Mouse (Mus musculus): ENCODE measurements around the gene Zfp281.

Zfp281 gene

DNA sequence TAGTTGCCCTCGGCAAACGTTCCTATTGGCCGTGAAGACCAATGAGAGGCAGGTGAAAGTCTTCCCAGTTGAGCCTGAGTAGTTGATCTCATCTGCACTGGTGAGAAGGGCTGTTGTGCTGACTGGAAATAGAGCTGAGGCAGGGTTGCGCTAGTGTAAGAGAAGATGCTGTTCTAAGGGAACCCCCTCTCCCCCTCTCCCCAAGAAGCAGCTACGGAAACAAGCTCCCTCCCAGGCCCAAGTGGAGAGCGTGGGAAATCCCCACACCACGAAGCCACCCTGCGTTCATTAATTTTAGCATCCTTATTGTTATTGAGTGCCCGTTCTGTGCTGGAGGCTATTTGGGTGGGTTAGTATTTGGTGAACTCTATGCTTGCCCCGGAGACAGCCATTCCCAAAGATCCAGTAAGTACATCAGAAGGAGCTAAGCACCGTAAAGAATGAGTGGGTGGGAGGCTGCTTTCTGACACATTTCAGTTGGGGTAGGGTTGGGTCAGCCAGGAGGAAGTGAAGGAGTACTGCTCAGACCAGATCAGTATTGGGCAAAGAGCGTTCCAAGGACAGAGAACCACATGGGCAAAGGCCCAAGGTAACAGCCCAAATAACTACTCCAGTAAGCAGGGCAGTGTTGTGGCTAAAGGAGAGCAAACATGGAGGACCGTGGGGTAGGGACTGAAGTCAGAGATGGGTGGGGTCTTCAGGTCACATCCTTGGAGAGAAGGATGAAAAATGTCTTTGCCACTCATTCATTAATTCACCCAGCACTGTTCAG lies 33.9 kb downstream of the Zfp281 start:
- DNase-seq (ENCODE audit: low spot score): no peak

DNA sequence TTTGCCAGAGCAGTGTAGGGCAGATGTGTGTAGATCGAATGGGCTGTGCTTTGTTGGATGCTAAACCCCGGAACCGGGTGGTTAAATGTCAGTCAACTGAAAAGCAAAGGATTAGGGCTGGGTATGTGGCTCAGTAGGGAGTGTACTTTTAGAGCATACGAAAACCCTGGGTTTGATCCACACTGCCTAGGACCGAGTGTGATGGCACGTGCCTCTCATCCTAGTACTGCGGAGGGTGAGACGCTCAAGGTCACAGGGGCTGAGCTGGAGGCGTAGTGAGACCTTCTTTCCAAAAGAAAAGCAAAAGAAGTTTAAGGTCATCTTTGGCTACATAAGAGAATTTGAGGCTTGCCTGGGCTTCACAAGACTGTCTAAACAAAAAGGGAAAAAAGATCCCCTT lies 34.6 kb downstream of the Zfp281 start:
- no peak for DNase-seq (ENCODE audit: low spot score)

DNA sequence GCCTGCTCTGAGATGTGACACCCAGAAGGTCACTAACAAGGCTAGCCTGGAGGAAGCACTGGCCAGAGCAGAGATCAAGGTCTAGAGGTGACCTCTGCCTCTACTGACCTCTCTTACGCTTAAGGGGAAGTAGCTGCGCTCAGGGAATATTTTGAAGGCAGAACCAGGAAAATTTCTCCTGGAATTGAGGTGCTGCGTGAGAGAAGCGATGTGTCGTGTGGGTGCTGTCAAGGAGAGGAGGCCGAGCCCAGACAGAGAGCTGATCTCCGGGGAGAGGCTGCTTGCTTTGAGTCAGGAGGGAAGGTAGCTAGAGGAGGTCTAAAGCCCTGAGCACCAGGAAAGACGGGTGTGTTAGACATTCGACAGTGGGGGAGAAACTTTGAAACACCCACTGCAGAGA lies 35.2 kb downstream of the Zfp281 start:
- no peak for DNase-seq (ENCODE audit: low spot score)

DNA sequence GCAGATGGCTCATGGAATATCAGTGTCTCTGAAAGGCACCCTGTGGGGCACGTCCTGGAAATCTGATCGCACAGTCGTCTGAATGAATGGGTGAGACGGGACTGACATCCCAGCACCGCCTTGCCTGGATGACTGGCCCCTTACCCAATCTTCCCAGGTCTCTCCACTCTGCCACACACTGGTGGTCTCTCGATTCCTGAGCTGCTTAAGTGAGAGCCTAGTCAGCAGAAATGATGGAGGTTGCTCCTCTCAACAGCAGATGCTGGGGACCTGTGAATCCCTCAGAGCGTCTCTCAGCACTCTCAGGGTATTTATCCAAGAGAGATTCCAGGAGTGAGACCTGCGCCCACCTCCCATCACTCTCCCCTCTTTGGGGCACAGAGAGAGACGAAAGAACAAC lies 36.8 kb downstream of the Zfp281 start:
- peak; percentile 32 for DNase-seq (ENCODE audit: low spot score)

DNA sequence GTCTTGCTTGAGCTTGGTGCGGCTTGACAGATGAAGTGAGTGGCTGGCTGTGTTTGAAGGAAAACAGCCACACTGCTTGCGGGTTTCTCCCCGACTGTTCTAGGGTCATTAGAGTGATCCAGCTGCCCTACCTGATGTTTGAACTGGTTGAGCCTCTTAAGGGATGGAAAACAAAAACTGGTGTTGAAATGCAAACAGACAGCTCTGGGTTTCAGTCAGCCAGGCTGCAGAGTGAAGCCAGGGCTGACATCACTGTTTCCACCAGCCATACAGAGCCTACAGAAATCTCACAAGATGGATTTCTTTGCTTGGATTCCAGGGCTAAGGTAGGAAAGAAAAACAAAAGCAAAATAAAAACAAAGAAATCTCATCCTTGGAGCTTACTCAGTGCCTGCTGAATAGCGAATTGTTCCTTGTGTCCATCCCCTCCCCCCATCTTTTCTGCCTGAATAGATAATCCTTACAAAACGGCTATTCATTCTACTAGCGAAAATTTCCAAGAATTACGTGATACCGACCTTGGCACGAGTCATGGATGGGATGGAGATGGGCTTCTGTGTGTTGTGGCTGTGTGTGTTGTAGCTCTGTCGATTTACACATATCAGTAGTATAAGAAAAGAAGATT lies 37.4 kb downstream of the Zfp281 start:
- DNase-seq (ENCODE audit: low spot score): peak; percentile 67

DNA sequence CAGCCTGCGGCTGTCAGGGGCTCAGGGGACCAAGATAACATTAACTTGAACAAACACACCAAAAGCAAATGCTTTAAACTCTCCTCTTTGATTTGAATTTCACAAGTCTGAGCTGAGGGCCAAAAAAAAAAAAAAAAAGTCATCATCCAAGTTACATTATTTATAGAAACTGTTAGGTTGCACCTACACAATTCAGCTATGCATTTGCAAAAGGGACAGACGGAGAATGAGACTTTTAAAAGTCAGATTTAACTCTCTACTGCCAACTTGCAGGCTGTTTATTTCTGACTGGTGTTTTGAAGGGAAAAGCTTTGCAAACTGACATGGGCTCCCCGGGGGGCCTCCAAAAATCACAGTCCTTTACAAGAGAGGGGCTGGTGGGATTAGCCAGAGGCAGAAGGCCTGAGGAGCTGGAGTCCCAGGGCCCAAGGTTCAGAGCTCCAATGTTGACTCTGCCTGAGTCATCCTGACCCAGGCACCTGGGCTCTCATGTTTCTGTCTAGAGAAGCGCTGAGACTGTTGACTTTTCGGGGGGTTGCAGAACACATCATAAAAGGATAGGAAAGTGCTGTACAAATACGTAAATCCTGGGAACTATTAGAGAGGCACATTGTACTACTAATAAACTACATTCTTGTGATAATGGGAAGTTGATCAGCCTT lies 40.4 kb downstream of the Zfp281 start:
- DNase-seq (ENCODE audit: low spot score): no peak

DNA sequence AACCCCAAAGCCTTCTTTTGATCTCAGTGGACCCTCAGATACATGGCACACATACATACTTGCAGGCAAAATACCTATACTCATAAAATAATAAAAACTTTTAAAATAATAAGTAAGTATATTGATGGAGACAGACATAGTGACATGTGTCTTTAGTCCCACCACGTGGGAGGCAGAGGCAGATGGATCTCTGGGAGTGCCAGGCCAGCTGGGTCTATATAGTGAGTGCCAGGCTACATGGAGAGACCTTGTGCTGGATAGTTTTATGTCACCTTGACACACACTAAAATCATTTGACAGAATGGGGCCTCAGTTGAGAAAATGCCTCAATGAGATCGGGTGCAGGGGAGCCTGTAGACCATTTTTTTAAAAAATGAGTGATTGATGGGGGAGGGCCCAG lies 41.8 kb downstream of the Zfp281 start:
- no peak for DNase-seq (ENCODE audit: low spot score)

DNA sequence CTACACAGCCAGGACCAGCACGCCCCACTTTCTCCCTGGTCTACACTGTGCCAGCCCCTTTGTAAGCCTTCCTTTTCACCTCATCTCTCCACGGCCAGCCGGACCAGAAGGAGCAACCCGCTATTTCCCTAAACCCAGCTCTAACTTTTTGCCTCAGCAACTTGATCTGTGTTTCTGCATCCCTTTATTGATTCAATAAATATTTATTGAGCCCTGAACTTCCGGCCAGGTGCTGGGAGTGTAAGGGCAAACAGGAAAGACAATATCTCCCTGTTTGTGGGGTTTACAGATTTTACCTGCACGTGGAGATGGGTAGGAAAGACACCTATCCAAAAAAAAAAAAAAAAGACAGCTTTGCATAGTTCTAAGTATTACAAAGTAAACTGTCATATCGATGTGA lies 45.2 kb downstream of the Zfp281 start:
- no peak for DNase-seq (ENCODE audit: low spot score)

DNA sequence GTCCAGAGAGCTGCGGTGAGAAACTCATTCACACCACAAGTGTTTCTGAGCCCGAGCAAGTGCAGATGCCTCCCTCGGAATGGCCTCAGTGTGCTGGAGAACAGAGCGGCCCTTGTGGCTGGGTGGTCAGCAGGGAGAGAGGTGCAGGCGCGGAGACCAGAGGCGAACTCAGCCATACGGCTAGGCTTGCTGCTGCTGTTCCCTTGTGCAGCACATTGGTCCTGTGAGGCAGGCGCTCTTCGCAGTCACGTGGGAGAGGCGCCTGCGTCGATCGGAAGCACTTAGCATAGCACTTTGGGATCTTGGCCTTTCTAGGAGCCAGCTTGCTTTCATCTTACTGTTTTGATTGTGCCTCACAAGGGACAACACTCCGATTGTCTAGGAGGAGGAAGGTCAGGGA lies 45.7 kb downstream of the Zfp281 start:
- no peak for DNase-seq (ENCODE audit: low spot score)

DNA sequence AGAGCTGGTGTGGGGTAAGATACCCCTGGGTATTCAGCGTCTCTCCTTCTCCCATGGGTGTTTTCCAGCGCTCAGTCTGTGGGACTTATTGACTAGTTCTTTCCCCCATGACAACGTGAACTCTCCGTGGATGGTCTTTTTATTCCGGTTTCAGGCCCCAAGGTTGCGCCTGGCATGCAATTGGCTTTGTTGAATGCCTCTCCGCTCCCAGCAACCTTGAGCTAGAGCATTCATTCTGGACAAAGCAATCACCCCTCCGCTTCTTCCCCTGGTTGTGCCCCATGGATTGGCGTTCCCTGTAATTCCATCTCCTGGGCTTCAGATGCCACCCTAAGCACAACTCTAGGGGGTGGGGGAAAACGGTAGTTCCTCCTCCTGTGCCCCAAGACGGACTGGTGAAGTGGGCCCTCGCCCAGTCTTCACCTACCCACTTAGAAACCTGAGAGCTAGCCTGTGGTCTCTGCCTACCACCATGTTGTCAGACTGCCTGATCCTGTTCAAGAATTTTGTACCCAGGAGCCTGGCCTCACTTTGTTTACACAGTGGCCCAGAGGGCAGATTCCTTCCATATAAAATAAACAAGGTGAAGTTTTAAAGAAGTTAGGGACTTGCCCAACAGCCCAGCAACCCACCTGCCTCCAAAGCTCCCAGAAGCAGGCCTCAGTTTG lies 47.2 kb downstream of the Zfp281 start:
- DNase-seq (ENCODE audit: low spot score): no peak

DNA sequence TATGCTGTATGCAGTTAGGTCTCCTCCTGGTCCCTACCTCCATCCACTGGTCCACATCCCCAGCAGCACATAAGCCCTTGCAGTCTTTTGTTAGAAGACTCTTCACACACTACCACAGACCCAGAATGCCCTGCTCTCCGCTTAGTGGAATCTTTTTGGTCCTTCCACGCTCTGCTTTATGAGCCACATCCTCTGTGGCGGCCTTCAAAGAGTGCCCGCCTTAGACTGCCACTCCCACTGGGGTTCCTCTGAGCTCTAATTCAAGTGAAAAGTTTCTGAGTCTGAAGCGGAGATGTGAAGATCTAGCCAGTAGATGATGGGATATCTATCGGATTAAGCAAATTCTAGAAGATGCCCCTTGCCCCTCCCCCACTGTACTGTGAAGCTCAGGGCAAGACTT lies 47.9 kb downstream of the Zfp281 start:
- no peak for DNase-seq (ENCODE audit: low spot score)

DNA sequence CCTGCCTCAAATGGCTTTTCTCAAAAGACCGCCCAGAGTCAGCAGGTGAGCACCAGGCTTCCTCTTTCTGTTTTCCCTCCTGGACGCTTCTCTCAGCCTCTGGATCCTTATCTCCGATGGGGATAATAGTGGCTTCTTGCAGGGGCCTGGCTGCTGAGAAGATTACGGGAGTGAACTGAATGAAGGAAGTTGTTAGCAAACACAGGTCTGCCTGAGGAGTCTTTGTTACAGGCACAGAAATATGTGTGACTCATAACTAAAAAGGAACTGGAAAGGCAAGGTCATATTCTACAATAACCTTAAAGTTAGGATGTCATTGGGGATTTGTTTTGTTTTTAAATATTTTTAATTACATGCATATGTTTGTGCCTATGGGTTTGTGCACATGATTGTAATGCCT lies 48.6 kb downstream of the Zfp281 start:
- DNase-seq (ENCODE audit: low spot score): no peak

DNA sequence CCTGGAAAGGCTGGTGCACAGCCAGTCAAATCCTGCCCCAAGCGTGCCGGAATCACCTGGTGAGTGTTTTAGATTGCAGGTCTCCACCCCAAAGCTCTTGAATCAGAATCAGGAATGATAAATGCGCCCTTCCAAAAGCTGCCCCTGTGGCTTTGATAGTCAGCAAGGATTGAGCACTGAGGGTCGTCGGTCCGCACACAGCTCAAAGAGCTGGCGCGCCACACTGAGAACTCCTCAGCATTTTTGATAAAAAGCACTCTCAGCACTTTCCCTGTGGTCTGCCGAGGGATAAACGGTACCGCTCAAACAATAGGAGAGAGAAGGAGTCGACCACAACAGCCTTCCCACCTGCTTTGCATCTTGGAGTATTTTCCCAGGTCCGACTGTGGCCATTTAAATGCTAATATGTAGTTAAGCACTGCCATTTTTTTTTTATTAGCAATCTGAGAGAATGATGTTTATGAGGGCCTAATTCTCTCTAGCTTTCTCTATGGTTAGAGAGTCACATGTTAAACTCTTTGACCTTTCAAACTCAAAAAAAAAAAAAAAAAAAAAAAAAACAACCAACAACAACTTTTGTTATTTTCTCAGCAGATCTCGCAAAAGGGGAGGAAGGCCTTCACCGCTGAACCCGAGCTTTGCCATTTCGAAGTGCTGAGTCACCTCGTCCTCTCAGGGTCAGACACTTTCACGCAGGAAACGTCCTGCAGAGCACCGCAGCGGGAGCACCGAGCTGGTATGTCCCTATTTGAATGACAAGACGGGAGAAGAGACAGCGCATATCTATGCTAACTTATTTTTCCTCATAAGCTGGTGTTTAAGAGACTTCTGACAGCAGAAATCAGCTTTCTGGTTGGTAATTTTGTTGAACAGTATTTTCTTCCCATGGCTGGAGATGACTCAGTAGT lies 50.1 kb downstream of the Zfp281 start:
- DNase-seq (ENCODE audit: low spot score): no peak

DNA sequence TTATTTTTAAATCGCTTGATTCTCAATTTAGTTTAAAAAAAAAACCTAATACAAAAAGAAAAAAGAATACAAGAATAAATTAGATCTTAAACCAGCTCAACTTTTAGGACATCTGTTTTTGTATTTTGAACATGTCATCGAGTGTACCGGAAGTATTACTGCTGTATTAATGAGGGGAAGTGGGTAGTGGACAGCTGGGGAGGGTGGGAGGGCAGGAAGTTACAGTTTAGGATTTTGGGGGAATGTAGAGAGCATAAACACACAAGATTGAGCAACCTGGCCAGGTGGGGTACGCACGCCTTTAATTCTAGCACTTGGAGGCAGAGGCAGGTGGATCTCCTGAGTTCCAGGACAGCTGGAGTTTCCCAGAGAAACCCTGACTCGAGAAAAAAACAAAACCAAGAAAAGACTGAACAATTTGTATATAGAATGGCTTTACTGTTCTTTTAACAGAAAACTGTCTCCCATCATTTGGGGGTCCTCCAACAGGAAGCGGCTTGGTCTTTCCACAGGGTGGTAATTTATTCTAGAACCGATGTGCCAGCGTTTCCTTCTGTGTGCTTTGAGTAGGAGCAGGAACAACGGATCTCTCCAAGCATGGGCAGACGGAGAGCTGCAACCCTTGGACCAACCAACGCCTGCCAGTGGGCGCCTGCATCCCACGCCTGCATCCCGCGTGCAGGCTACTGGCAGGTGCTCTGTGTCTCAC lies 51.2 kb downstream of the Zfp281 start:
- no peak for DNase-seq (ENCODE audit: low spot score)

DNA sequence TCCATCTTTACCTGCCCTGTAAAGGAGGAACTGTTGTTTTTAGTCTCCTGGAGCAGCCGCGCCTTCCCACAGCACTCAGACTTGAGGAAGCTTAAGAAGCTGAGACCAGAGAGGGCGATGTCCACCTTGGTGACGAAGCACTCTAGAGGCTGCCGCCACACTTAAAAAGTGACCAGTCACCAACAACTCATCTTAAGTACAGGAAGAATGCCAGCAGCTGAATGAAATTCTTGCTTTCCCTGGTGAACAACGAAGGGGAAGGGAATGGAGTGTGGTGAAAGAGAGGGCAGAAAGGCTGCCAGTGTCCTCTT lies 51.7 kb downstream of the Zfp281 start:
- DNase-seq (ENCODE audit: low spot score): no peak

DNA sequence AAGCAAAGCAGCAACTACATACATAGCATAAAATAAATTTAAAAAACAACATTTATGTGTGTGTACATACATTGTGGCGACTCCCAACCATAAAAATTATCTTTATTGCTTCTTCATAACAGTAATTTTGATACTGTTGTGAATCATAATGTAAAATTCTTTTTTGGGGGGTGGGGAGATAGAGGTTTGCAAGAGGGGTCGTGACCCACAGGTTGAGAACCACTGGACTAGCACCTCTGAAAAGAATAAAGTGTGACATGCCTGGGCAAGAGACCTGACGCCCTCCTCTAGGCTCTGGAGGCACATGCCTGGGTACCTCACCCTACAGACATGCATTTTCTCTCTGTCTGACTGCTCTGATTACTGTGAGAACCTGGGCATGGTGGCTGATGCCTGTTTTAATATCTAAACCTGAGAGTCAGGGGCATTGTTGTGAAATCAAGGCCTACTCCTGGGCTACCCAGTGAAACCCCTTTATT lies 53.2 kb downstream of the Zfp281 start:
- DNase-seq (ENCODE audit: low spot score): no peak

DNA sequence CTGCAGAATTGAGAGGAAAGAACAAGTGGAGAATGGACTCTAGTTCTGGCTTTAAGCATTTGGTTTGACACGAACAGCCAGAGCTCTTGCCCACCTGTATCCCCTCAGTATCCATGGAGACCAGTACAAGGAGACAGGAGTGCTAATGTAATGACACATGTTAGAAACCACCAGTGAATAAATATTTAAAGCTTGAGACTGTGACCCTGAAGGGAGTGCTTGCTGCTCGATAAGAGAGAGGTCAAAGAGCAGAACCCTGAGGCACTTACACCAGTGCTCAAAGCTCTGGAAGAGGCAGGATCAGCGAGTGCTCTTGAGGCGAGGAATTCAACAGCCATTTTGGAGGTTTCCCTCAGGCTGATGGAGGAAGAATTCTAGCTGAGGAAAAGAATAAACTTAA lies 54.1 kb downstream of the Zfp281 start:
- no peak for DNase-seq (ENCODE audit: low spot score)

Measured in retina, embryonic 14.5 days (tissue).